ENCODE assay signal across 10 mouse cellular contexts in the genomic region with DNA sequence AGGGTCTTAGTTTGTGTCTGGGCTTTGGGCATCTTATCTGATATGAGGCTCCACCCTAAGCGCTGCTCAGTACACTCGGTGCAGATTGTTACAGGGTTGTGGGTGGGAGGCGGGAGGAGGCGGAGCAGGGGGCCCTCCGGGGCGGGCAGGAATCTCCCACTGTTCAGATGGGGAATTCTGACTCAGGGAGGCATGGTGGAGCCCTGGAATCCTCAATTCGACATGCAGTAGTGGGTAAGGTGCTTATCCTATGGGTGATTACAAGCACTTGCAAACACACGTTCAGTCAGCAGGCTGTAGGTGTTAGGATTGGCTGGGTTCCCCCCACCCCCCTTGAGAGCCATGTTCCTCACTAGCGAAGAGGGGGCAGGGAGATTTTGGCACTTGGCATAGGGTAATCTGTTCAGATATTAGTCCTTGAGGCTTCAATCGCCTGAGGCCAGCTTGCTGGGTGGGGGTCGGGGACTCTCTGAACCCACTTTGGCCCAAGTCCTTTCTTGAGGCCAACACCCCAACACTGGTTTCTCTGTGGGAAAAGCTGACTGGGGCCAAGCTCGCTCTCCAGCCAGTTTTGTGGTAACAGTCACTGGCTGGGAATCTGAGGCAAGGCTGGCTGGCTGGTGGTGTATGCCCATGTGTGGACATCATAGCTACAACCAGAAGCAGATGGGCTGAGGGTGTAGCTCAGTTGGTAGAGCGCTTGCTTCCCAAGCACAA. TPM values are rescaled to one million over a fixed set of nuclear protein-coding genes. Genes with fewer than 3 reads are reported as not detected.
DNase-seq lines count a peak whose midpoint lies in the region; ATAC-seq and TF ChIP-seq lines count a peak whose summit lies in the region.
"Had no signal": no experiment of that assay in that cellular context is flagged by ENCODE, and none has a peak within 500 bp of the region (broad histone marks: within the 10 kb centered on the region; RNA-seq: fewer than 3 reads in every experiment).

No protein-coding gene starts in this region.

- H3K27me3 ChIP-seq in forebrain, embryonic 12.5 days = no peaks in the 10 kb centered on the region
- no peaks in the 10 kb centered on the region for H3K27me3 ChIP-seq in forebrain, postnatal 0 days (ENCODE audit: insufficient read depth, low read length)
- no peaks in the 10 kb centered on the region for H3K27me3 ChIP-seq in liver, embryonic 11.5 days (replicated peaks; ENCODE audit: control insufficient read depth, insufficient read depth, low read length)
- no peaks in the 10 kb centered on the region for H3K27me3 ChIP-seq in intestine, embryonic 14.5 days (replicated peaks; ENCODE audit: control insufficient read depth, insufficient read depth, low read length)
- H3K27me3 ChIP-seq in myocyte (ENCODE audit: control insufficient read depth, insufficient read depth, insufficient read length) = no peaks in the 10 kb centered on the region

- no peaks in the 10 kb centered on the region for H3K9me3 ChIP-seq in forebrain, embryonic 12.5 days
- no peaks in the 10 kb centered on the region for H3K9me3 ChIP-seq in forebrain, postnatal 0 days (ENCODE audit: low read length)
- H3K9me3 ChIP-seq in liver, embryonic 11.5 days (ENCODE audit: control insufficient read depth, low read length) = no peaks in the 10 kb centered on the region
- H3K9me3 ChIP-seq in intestine, embryonic 14.5 days (ENCODE audit: control insufficient read depth, low read length) = 0 out of 2 replicates have a peak, but pooled peaks cover 4% of the 10 kb centered on the region

- H3K9ac ChIP-seq in forebrain, embryonic 12.5 days = peak overlapping the region; percentile 5; the same call in 1 of the 2 replicates
- H3K9ac ChIP-seq in forebrain, postnatal 0 days = no peak overlapping the region
- H3K9ac ChIP-seq in liver, embryonic 11.5 days (ENCODE audit: low read depth, low read length) = no peak overlapping the region
- no peak overlapping the region for H3K9ac ChIP-seq in intestine, embryonic 14.5 days (ENCODE audit: low read length)

- peaks cover 9% of the 10 kb centered on the region for H3K36me3 ChIP-seq in forebrain, embryonic 12.5 days (replicated peaks)
- peaks cover 7% of the 10 kb centered on the region; the same call in 1 of the 2 replicates for H3K36me3 ChIP-seq in forebrain, postnatal 0 days (ENCODE audit: insufficient read depth)
- H3K36me3 ChIP-seq in liver, embryonic 11.5 days (ENCODE audit: control insufficient read depth, insufficient read depth, low read length) = no peaks in the 10 kb centered on the region
- H3K36me3 ChIP-seq in intestine, embryonic 14.5 days (ENCODE audit: control insufficient read depth, insufficient read depth, low read length) = 0 out of 2 replicates have a peak, but pooled peaks cover 10% of the 10 kb centered on the region
- H3K36me3 ChIP-seq in myocyte (ENCODE audit: control insufficient read depth, insufficient read depth) = no peaks in the 10 kb centered on the region

- H3K79me2 ChIP-seq in myocyte (ENCODE audit: control insufficient read depth, insufficient read depth) = no peaks in the 10 kb centered on the region

- H3K27ac ChIP-seq in forebrain, embryonic 12.5 days = peak overlapping the region; percentile 16; the same call in 1 of the 2 replicates
- H3K27ac ChIP-seq in forebrain, postnatal 0 days (ENCODE audit: low read depth, low read length) = no peak overlapping the region
- no peak overlapping the region for H3K27ac ChIP-seq in liver, embryonic 11.5 days (ENCODE audit: low read depth, low read length)
- H3K27ac ChIP-seq in intestine, embryonic 14.5 days (ENCODE audit: low read depth) = no peak overlapping the region
- H3K27ac ChIP-seq: macrophage had no signal

- no peak for ATAC-seq in forebrain, embryonic 12.5 days (ENCODE audit: low FRiP score)
- no peak for ATAC-seq in forebrain, postnatal 0 days
- peak; percentile 38; the same call in 1 of the 2 replicates for ATAC-seq in liver, embryonic 11.5 days (replicated peaks; ENCODE audit: low FRiP score)
- peak; percentile 50; the same call in 1 of the 2 replicates for ATAC-seq in intestine, embryonic 14.5 days (replicated peaks; ENCODE audit: low FRiP score, low TSS enrichment, low read depth)

- no peak overlapping the region for H3K4me3 ChIP-seq in forebrain, embryonic 12.5 days (replicated peaks)
- no peak overlapping the region for H3K4me3 ChIP-seq in forebrain, postnatal 0 days (ENCODE audit: low read depth, low read length)
- no peak overlapping the region for H3K4me3 ChIP-seq in liver, embryonic 11.5 days (ENCODE audit: low read depth, low read length)
- H3K4me3 ChIP-seq in intestine, embryonic 14.5 days (ENCODE audit: low read depth, low read length) = no peak overlapping the region
- peak overlapping the region; percentile 22 for H3K4me3 ChIP-seq in myocyte

- H3K4me1 ChIP-seq in forebrain, embryonic 12.5 days = peaks cover 28% of the 10 kb centered on the region
- H3K4me1 ChIP-seq in forebrain, postnatal 0 days (ENCODE audit: insufficient read depth) = peaks cover 6% of the 10 kb centered on the region; the same call in 1 of the 2 replicates
- H3K4me1 ChIP-seq in liver, embryonic 11.5 days (replicated peaks; ENCODE audit: control insufficient read depth, insufficient read depth, low read length) = peaks cover 23% of the 10 kb centered on the region
- H3K4me1 ChIP-seq in intestine, embryonic 14.5 days (replicated peaks; ENCODE audit: control insufficient read depth, insufficient read depth, low read length) = peaks cover 7% of the 10 kb centered on the region

- DNase-seq in forebrain, postnatal 0 days = no peak
- no peak for DNase-seq in liver, embryonic 11.5 days (ENCODE audit: low spot score)
- no peak for DNase-seq in liver
- DNase-seq in intestine, embryonic 14.5 days (ENCODE audit: low spot score) = peak; percentile 59
- no peak for DNase-seq in thymus, postnatal 25 days
- DNase-seq in thymus, postnatal 0 days (ENCODE audit: low spot score) = no peak

- H3K4me2 ChIP-seq in forebrain, embryonic 12.5 days = no peak overlapping the region
- H3K4me2 ChIP-seq in forebrain, postnatal 0 days (ENCODE audit: low read depth) = no peak overlapping the region
- peak overlapping the region; percentile 56 for H3K4me2 ChIP-seq in liver, embryonic 11.5 days
- peak overlapping the region; percentile 46 for H3K4me2 ChIP-seq in intestine, embryonic 14.5 days (ENCODE audit: low read length)
- H3K4me2 ChIP-seq in myocyte (ENCODE audit: low read depth) = peak overlapping the region; percentile 95

- peak; percentile 58 for TF ChIP-seq POLR2A in myocyte (IDR thresholded peaks at IDR 0.05; ENCODE audit: insufficient read length, low read depth)

- H3ac ChIP-seq in myocyte (ENCODE audit: control insufficient read depth, insufficient read length) = no peak overlapping the region

- TF ChIP-seq CTCF in forebrain, postnatal 0 days (IDR thresholded peaks at IDR 0.05; ENCODE audit: low read depth) = no peak

- WGBS in forebrain, embryonic 12.5 days = 40% methylated on average over 13 of the region's 13 CpGs
- 37% methylated on average over 13 of the region's 13 CpGs for WGBS in forebrain, postnatal 0 days
- WGBS in liver, embryonic 11.5 days = 35% methylated on average over 13 of the region's 13 CpGs
- 37% methylated on average over 13 of the region's 13 CpGs for WGBS in intestine, embryonic 14.5 days

TF ChIP-seq in myocyte, 11 proteins besides CTCF, POLR2A, EP300 and RAD21 (continues in another document):
- TF ChIP-seq POLR2AphosphoS2 (IDR thresholded peaks at IDR 0.05; ENCODE audit: insufficient read length, low read depth) (peak; percentile 46), TCF3 (IDR thresholded peaks at IDR 0.05; ENCODE audit: insufficient read length, low read depth) (no peak), TCF12 (IDR thresholded peaks at IDR 0.05; ENCODE audit: insufficient read depth, poor library complexity, severe bottlenecking) (no peak), MYOG (IDR thresholded peaks at IDR 0.05; ENCODE audit: control insufficient read depth in 1 of 3, insufficient read depth in 1 of 3, insufficient read length in 2 of 3, low read depth in 2 of 3) (peak in 1 of 3 experiments; percentile 67), MAX (IDR thresholded peaks at IDR 0.05; ENCODE audit: low read depth) (no peak), SRF (IDR thresholded peaks at IDR 0.05; ENCODE audit: control insufficient read depth, insufficient read length, low read depth) (peak; percentile 92), REST (IDR thresholded peaks at IDR 0.05; ENCODE audit: insufficient read depth, insufficient read length) (no peak), MYOD1 (IDR thresholded peaks at IDR 0.05; ENCODE audit: control insufficient read depth in 1 of 3, insufficient read length in 2 of 3, low read depth in 2 of 3) (peak in 2 of 3 experiments; percentile 39 to 70)

RNA-seq across cellular contexts. Expression of a gene that starts 27.2 kb away (rescaled TPM):
- 0.08 TPM in 1 of 2 replicates, not detected in the other for polyA plus RNA-seq in forebrain, embryonic 12.5 days (2016; fragmentation: Nextera tagmentation; extraction: Ambion mirVana)
- total RNA-seq in forebrain, postnatal 0 days (2014; rRNA removed) = 0.15 and 0.24 TPM in 2 replicates
- 0.05 and 0.10 TPM in 2 replicates for polyA plus RNA-seq in forebrain, postnatal 0 days (2015; fragmentation: Nextera tagmentation; extraction: Ambion mirVana)
- polyA plus RNA-seq in liver, embryonic 11.5 days (2014; fragmentation: Nextera tagmentation; extraction: Ambion mirVana) = not detected in 2 replicates
- polyA plus RNA-seq in intestine, embryonic 14.5 days (2014; fragmentation: Nextera tagmentation; extraction: Ambion mirVana) = not detected in 2 replicates
- polyA plus RNA-seq in myocyte (2012; fragmentation: generic; extraction: Trizol) = not detected
- polyA plus RNA-seq in thymus, postnatal 0 days (2015; fragmentation: Nextera tagmentation; extraction: Ambion mirVana) = 0.05 and 0.12 TPM in 2 replicates
- total RNA-seq: gastrocnemius, postnatal 36 days had no signal
- polyA plus RNA-seq: macrophage had no signal

RNA-seq across cellular contexts. Expression of a gene that starts 39.4 kb away (rescaled TPM):
- polyA plus RNA-seq in forebrain, embryonic 12.5 days (2016; fragmentation: Nextera tagmentation; extraction: Ambion mirVana) = not detected in 2 replicates
- not detected in 2 replicates for total RNA-seq in forebrain, postnatal 0 days (2014; rRNA removed)
- polyA plus RNA-seq in forebrain, postnatal 0 days (2015; fragmentation: Nextera tagmentation; extraction: Ambion mirVana) = not detected in 2 replicates
- not detected in 2 replicates for polyA plus RNA-seq in liver, embryonic 11.5 days (2014; fragmentation: Nextera tagmentation; extraction: Ambion mirVana)
- not detected in 2 replicates for polyA plus RNA-seq in intestine, embryonic 14.5 days (2014; fragmentation: Nextera tagmentation; extraction: Ambion mirVana)
- not detected for polyA plus RNA-seq in myocyte (2012; fragmentation: generic; extraction: Trizol)
- polyA plus RNA-seq in thymus, postnatal 0 days (2015; fragmentation: Nextera tagmentation; extraction: Ambion mirVana) = not detected in 2 replicates
- total RNA-seq: gastrocnemius, postnatal 36 days had no signal
- polyA plus RNA-seq: macrophage had no signal

RNA-seq across cellular contexts. Expression of a gene that starts 47.1 kb away (rescaled TPM):
- polyA plus RNA-seq in forebrain, embryonic 12.5 days (2016; fragmentation: Nextera tagmentation; extraction: Ambion mirVana) = 105 and 111 TPM in 2 replicates
- 216 and 242 TPM in 2 replicates for total RNA-seq in forebrain, postnatal 0 days (2014; rRNA removed)
- polyA plus RNA-seq in forebrain, postnatal 0 days (2015; fragmentation: Nextera tagmentation; extraction: Ambion mirVana) = 46.6 and 51.9 TPM in 2 replicates
- polyA plus RNA-seq in liver, embryonic 11.5 days (2014; fragmentation: Nextera tagmentation; extraction: Ambion mirVana) = 35.4 and 37.5 TPM in 2 replicates
- 52.8 and 54.8 TPM in 2 replicates for polyA plus RNA-seq in intestine, embryonic 14.5 days (2014; fragmentation: Nextera tagmentation; extraction: Ambion mirVana)
- polyA plus RNA-seq in myocyte (2012; fragmentation: generic; extraction: Trizol) = 52.8 TPM
- polyA plus RNA-seq in thymus, postnatal 0 days (2015; fragmentation: Nextera tagmentation; extraction: Ambion mirVana) = 29.0 and 38.1 TPM in 2 replicates

Comparison
In these comparisons a context has a peak if more than half of its experiments do, and no peak if none do; other contexts are left out.
1. ATAC-seq: peak in liver, embryonic 11.5 days (single experiment) and intestine, embryonic 14.5 days (single experiment); none in forebrain, embryonic 12.5 days (single experiment) and forebrain, postnatal 0 days (single experiment).
2. H3K4me2 ChIP-seq: peak in liver, embryonic 11.5 days (single experiment), intestine, embryonic 14.5 days (single experiment) and myocyte (single experiment); none in forebrain, embryonic 12.5 days (single experiment) and forebrain, postnatal 0 days (single experiment).